Mouse (Mus musculus) frontal cortex, adult 2 months (tissue): ENCODE results near the gene Fgfbp3. TPM values are rescaled to one million over a fixed set of nuclear protein-coding genes. Genes with fewer than 3 reads are reported as not detected.
"Not testable (repeated sequence)": the region's sequence is repeated elsewhere in the genome, so short reads cannot be mapped to it uniquely, and the experiment has no call there.

Source experiments
- DNase-seq, 2 experiments: peaks; one replicate each; pipeline ENCODE4 v3.0.0; 2022; ENCODE audit warnings: low spot score in 1 of 2; ENCODE audit errors: extremely low spot score in 1 of 2
- polyA plus RNA-seq: library from polyadenylated mRNA; depleted of rRNA; stranded (reverse); fragments of >200 nt; gene quantifications from 2 replicates; pipeline ENCODE4 v1.2.3, GENCODE M21; 2012; rRNA removed

Fgfbp3 gene
- 10.5 and 11.9 TPM in 2 replicates for polyA plus RNA-seq

- DNase-seq, result no peak
Observed at GRCm38 (mm10) chr19:36919466-36919865, at the start of gene Fgfbp3. Gene Fgfbp3, minus strand, starts transcription at chr19:36919615.

- not testable (repeated sequence) for DNase-seq
Observed at GRCm38 (mm10) chr19:36962544-36963260, 43.3 kb upstream of the Fgfbp3 start.

- DNase-seq, result no peak
Observed at GRCm38 (mm10) chr19:36961320-36961719, 41.9 kb upstream of the Fgfbp3 start.

GRCm38 (mm10) chr19:36958331-36958730 lies 38.9 kb upstream of the Fgfbp3 start:
- DNase-seq, result no peak

GRCm38 (mm10) chr19:36953637-36954206 lies 34.3 kb upstream of the Fgfbp3 start:
- no peak for DNase-seq

DNA sequence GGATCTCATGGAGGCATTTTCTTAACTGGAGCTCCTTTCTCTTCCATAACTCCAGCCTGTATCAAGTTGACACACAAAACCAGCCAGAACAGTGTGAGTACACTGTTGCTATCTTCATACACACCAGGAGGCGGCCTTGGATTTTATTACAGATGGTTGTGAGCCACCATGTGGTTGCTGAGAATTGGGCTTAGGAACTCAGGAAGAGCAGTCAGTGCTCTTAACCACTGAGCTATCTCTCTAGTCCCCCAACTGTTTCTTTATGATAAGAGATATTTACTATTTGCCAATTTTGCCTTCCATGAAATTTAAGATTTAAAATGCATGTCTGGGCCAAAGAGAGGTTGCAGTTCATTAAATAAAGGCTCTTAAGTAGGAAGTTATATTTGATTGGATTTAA lies 20.6 kb upstream of the Fgfbp3 start:
- no peak for DNase-seq

GRCm38 (mm10) chr19:36938008-36938407 lies 18.6 kb upstream of the Fgfbp3 start:
- no peak for DNase-seq

DNA sequence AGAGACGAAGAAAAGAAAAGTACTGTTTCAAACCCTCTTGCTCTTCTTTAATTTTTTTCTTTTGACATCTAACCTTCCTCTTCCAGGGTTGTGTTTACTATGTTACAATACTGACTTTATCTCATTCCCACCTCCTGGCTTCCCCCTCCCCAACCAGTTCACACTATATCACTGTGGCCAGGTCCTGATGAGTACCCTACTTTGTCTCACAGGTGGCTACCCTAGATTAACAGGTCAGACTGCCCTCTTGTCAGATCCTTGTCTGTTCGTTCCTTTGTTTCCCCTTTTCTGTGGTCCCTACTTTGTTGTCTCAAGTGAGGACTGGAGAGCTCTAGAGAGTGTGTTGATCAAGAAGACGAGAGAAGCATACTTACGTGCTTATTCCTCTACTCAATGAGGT lies 16.9 kb upstream of the Fgfbp3 start:
- no peak for DNase-seq

DNA sequence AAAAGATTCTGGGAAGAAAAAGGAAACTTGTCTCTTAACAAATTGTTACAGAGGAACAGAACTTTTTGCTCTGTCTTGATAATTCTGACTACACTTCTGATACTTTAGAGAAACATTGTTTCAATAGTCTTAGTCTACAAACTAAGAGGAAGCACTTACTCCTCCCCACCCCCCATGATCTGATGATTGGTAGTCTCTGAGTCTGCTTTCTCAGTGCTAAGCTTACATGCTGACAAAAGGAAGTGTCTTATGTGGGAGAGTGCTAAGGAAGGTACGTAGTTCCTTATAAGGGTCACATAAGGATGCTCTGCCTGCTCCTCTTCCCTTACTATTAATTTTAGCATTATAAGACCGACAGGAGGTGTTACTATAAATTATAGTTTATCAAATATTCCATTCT lies 13.2 kb upstream of the Fgfbp3 start:
- DNase-seq, result no peak

- DNase-seq, result no peak
Observed at GRCm38 (mm10) chr19:36932097-36932496, 12.7 kb upstream of the Fgfbp3 start.

GRCm38 (mm10) chr19:36929816-36930215 lies 10.4 kb upstream of the Fgfbp3 start:
- no peak for DNase-seq

GRCm38 (mm10) chr19:36927800-36928361 lies 8.5 kb upstream of the Fgfbp3 start:
- DNase-seq, result no peak

GRCm38 (mm10) chr19:36926553-36927236 lies 7.3 kb upstream of the Fgfbp3 start:
- peak in 1 of 2 experiments; percentile 35 for DNase-seq

- peak; percentile 57 to 80 for DNase-seq
Observed at GRCm38 (mm10) chr19:36925671-36926552, 6.5 kb upstream of the Fgfbp3 start, which contains the start of gene Btaf1. Gene Btaf1, plus strand, starts transcription at chr19:36926079.

GRCm38 (mm10) chr19:36922936-36923335 lies 3.5 kb upstream of the Fgfbp3 start:
- no peak for DNase-seq

DNA sequence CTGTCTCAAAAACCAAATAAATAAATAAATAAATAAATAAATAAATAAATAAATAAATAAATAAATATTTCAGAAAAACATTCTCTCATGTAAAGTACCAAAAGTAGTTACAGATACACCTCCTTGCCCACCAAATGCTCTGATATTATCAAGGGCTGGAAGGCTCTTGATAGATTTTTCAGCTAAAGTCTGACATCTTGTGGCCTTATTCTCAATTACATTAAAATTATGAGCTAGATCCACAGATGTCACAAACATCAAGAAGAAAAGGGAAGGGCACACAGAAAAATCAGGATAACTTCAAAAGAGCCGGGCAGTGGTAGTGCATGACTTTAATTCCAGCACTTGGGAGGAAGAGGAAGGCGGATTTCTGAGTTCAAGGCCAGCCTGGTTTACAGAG lies 2.6 kb upstream of the Fgfbp3 start:
- DNase-seq, result peak in 1 of 2 experiments; percentile 74

DNA sequence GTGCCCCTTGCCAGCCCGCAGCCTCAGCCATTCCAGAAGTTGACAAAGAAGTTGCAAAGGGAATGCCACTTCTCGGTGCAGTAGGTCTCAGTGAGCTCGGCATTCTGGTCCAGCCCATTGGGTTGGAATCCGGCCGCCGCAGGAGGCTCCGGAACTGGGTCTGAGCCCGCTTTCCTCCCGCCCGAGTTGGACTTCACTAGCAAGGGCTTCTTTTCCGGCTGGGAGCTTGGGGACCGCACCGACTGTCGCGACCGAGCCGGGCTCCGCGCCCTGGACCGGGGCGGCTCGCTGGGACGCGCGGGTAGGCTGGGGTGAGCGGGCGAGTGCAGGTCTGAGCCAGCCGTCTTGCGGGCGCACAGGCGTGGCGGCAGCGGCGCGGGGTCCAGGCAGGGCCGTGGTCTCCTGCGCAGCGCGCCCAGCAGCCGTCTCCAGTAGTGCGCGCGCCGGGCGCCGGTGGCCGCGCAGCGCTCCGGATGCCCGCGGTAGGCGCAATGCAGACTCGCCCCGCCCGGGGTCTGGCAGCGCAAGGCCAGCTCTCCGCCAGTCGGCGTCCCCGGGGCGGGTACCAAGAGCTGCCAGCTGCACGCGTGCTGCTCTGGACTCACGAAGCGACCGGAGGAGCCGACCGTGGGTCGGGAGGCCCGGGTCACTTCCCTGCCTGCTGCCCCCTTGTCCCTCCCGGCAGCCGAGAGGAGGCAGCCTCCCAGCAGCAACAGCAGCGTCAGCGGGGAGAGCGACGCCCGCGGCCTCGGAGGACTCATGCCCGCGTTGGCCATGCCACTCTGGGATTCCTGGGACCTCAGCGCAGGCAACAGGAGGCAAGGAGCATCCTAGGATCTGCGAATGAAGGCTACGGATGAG lies 744 bp downstream of the Fgfbp3 start:
- peak; percentile 74 to 82 for DNase-seq

DNA sequence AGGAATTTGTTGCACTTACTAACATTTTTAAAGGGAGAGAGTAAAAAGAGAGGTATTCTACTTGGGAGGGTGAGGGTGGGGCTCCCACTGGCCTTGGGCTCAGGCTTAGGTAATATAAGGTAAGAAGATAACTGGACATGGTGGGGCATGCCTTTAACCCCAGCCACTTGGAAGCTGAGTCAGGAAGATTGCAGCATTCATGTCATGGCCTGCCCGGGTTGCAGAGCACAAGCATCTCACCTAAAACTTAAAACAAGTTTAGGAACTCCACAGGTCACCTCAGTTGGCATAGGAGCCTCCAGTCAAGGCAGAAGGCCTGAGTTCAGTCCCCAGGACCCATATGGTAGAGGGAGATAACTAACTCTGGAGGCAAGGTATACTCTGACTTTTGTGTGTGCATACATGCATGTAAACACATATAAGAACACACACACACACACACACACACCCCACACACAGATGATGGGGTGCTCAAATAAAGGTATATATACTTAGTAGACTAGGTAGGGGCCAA lies 2.5 kb downstream of the Fgfbp3 start:
- DNase-seq, result no peak

GRCm38 (mm10) chr19:36916206-36916605 lies 3.2 kb downstream of the Fgfbp3 start:
- no peak for DNase-seq
